Mouse (Mus musculus): Measurements from ENCODE around the gene BC034090. TPM values are rescaled to one million over a fixed set of nuclear protein-coding genes. Genes with fewer than 3 reads are reported as not detected.

The BC034090 gene
- polyA plus RNA-seq, 1 experiment from 2014 or later, result 9.1 TPM

- peak; percentile 74 for ATAC-seq (replicated peaks; ENCODE audit: extremely low read depth, insufficient read depth, low FRiP score)
- Histone ChIP-seq H3K27ac (ENCODE audit: low read length) (peak overlapping the region; percentile 92), H3K36me3 (ENCODE audit: control insufficient read depth, insufficient read depth) (peaks cover 18% of the 10 kb centered on the region), H3K4me3 (ENCODE audit: low read length) (no peak overlapping the region), H3K4me2 (ENCODE audit: low read depth, low read length) (peak overlapping the region; percentile 43; the same call in 1 of the 2 replicates), H3K4me1 (ENCODE audit: control insufficient read depth, insufficient read depth, low read length) (peaks cover 44% of the 10 kb centered on the region), H3K27me3 (ENCODE audit: control insufficient read depth, insufficient read depth, low read length) (no peaks in the 10 kb centered on the region), H3K9me3 (replicated peaks; ENCODE audit: control insufficient read depth, low read length) (no peaks in the 10 kb centered on the region), H3K9ac (ENCODE audit: low read length) (peak overlapping the region; percentile 63)
- WGBS, result 43% methylated on average over 19 of the region's 19 CpGs
Measured at GRCm38 (mm10) chr1:155205822-155206660, 38.2 kb downstream of the BC034090 start.

- no peak for ATAC-seq (replicated peaks; ENCODE audit: extremely low read depth, insufficient read depth, low FRiP score)
- 52% methylated on average over 7 of the region's 7 CpGs for WGBS
- Histone ChIP-seq H3K4me3 (ENCODE audit: low read length) (no peak overlapping the region), H3K27ac (ENCODE audit: low read length) (peak overlapping the region; percentile 92), H3K4me2 (ENCODE audit: low read depth, low read length) (no peak overlapping the region; the same call in 1 of the 2 replicates), H3K4me1 (ENCODE audit: control insufficient read depth, insufficient read depth, low read length) (peaks cover 42% of the 10 kb centered on the region), H3K9ac (ENCODE audit: low read length) (no peak overlapping the region), H3K9me3 (replicated peaks; ENCODE audit: control insufficient read depth, low read length) (no peaks in the 10 kb centered on the region), H3K27me3 (ENCODE audit: control insufficient read depth, insufficient read depth, low read length) (no peaks in the 10 kb centered on the region), H3K36me3 (ENCODE audit: control insufficient read depth, insufficient read depth) (peaks cover 25% of the 10 kb centered on the region)
Measured at GRCm38 (mm10) chr1:155205311-155205710, 38.9 kb downstream of the BC034090 start.

GRCm38 (mm10) chr1:155204560-155205162 is 39.6 kb downstream of the BC034090 start:
- peaks cover 28% of the 10 kb centered on the region for H3K36me3 ChIP-seq (ENCODE audit: control insufficient read depth, insufficient read depth)

GRCm38 (mm10) chr1:155203954-155204353 is 40.3 kb downstream of the BC034090 start:
- peaks cover 28% of the 10 kb centered on the region for H3K36me3 ChIP-seq (ENCODE audit: control insufficient read depth, insufficient read depth)
- H3K27ac ChIP-seq (ENCODE audit: low read length), result no peak overlapping the region
- no peak overlapping the region for H3K9ac ChIP-seq (ENCODE audit: low read length)
- no peak for ATAC-seq (replicated peaks; ENCODE audit: extremely low read depth, insufficient read depth, low FRiP score)
- peaks cover 40% of the 10 kb centered on the region for H3K4me1 ChIP-seq (ENCODE audit: control insufficient read depth, insufficient read depth, low read length)
- 93% methylated on average over 12 of the region's 12 CpGs for WGBS
- H3K9me3 ChIP-seq (replicated peaks; ENCODE audit: control insufficient read depth, low read length), result no peaks in the 10 kb centered on the region
- H3K27me3 ChIP-seq (ENCODE audit: control insufficient read depth, insufficient read depth, low read length), result no peaks in the 10 kb centered on the region
- no peak overlapping the region for H3K4me3 ChIP-seq (ENCODE audit: low read length)
- no peak overlapping the region for H3K4me2 ChIP-seq (ENCODE audit: low read depth, low read length)

More at GRCm38 (mm10) chr1:155204560-155205162, 39.6 kb downstream of the BC034090 start:
- Histone ChIP-seq H3K4me1 (ENCODE audit: control insufficient read depth, insufficient read depth, low read length) (peaks cover 40% of the 10 kb centered on the region), H3K4me3 (ENCODE audit: low read length) (no peak overlapping the region), H3K9me3 (replicated peaks; ENCODE audit: control insufficient read depth, low read length) (no peaks in the 10 kb centered on the region), H3K4me2 (ENCODE audit: low read depth, low read length) (no peak overlapping the region), H3K9ac (ENCODE audit: low read length) (no peak overlapping the region), H3K27ac (ENCODE audit: low read length) (no peak overlapping the region), H3K27me3 (ENCODE audit: control insufficient read depth, insufficient read depth, low read length) (no peaks in the 10 kb centered on the region)
- ATAC-seq (replicated peaks; ENCODE audit: extremely low read depth, insufficient read depth, low FRiP score), result no peak
- 62% methylated on average over 8 of the region's 8 CpGs for WGBS

GRCm38 (mm10) chr1:155203101-155203500 is 41.1 kb downstream of the BC034090 start:
- no peaks in the 10 kb centered on the region for H3K27me3 ChIP-seq (ENCODE audit: control insufficient read depth, insufficient read depth, low read length)
- no peak overlapping the region for H3K4me2 ChIP-seq (ENCODE audit: low read depth, low read length)
- H3K9me3 ChIP-seq (replicated peaks; ENCODE audit: control insufficient read depth, low read length), result no peaks in the 10 kb centered on the region
- H3K36me3 ChIP-seq (ENCODE audit: control insufficient read depth, insufficient read depth), result peaks cover 30% of the 10 kb centered on the region
- H3K4me3 ChIP-seq (ENCODE audit: low read length), result no peak overlapping the region
- WGBS, result 89% methylated on average over 7 of the region's 7 CpGs
- no peak for ATAC-seq (replicated peaks; ENCODE audit: extremely low read depth, insufficient read depth, low FRiP score)
- H3K4me1 ChIP-seq (ENCODE audit: control insufficient read depth, insufficient read depth, low read length), result peaks cover 40% of the 10 kb centered on the region
- no peak overlapping the region for H3K27ac ChIP-seq (ENCODE audit: low read length)
- H3K9ac ChIP-seq (ENCODE audit: low read length), result no peak overlapping the region

- H3K4me3 ChIP-seq (ENCODE audit: low read length), result no peak overlapping the region
- 71% methylated on average over 5 of the region's 5 CpGs for WGBS
- H3K9ac ChIP-seq (ENCODE audit: low read length), result no peak overlapping the region
- H3K4me1 ChIP-seq (ENCODE audit: control insufficient read depth, insufficient read depth, low read length), result peaks cover 40% of the 10 kb centered on the region
- H3K27me3 ChIP-seq (ENCODE audit: control insufficient read depth, insufficient read depth, low read length), result no peaks in the 10 kb centered on the region
- no peaks in the 10 kb centered on the region for H3K9me3 ChIP-seq (replicated peaks; ENCODE audit: control insufficient read depth, low read length)
- no peak overlapping the region for H3K4me2 ChIP-seq (ENCODE audit: low read depth, low read length)
- no peak overlapping the region for H3K27ac ChIP-seq (ENCODE audit: low read length)
- peaks cover 28% of the 10 kb centered on the region for H3K36me3 ChIP-seq (ENCODE audit: control insufficient read depth, insufficient read depth)
- ATAC-seq (replicated peaks; ENCODE audit: extremely low read depth, insufficient read depth, low FRiP score), result no peak
Measured at GRCm38 (mm10) chr1:155202472-155202871, 41.8 kb downstream of the BC034090 start.

- H3K27ac ChIP-seq (ENCODE audit: low read length), result peak overlapping the region; percentile 48
- peaks cover 32% of the 10 kb centered on the region for H3K36me3 ChIP-seq (ENCODE audit: control insufficient read depth, insufficient read depth)
- ATAC-seq (replicated peaks; ENCODE audit: extremely low read depth, insufficient read depth, low FRiP score), result no peak
- 69% methylated on average over 17 of the region's 17 CpGs for WGBS
- H3K4me3 ChIP-seq (ENCODE audit: low read length), result no peak overlapping the region
- peaks cover 40% of the 10 kb centered on the region for H3K4me1 ChIP-seq (ENCODE audit: control insufficient read depth, insufficient read depth, low read length)
- H3K4me2 ChIP-seq (ENCODE audit: low read depth, low read length), result no peak overlapping the region
- no peaks in the 10 kb centered on the region for H3K27me3 ChIP-seq (ENCODE audit: control insufficient read depth, insufficient read depth, low read length)
- 0 out of 2 replicates have a peak overlapping the region, but pooled peaks have one; percentile 20 for H3K9ac ChIP-seq (ENCODE audit: low read length)
- no peaks in the 10 kb centered on the region for H3K9me3 ChIP-seq (replicated peaks; ENCODE audit: control insufficient read depth, low read length)
Measured at GRCm38 (mm10) chr1:155201914-155202313, 42.3 kb downstream of the BC034090 start.

- Histone ChIP-seq H3K9me3 (replicated peaks; ENCODE audit: control insufficient read depth, low read length) (no peaks in the 10 kb centered on the region), H3K36me3 (ENCODE audit: control insufficient read depth, insufficient read depth) (peaks cover 32% of the 10 kb centered on the region), H3K27ac (ENCODE audit: low read length) (peak overlapping the region; percentile 48), H3K4me2 (ENCODE audit: low read depth, low read length) (no peak overlapping the region), H3K9ac (ENCODE audit: low read length) (peak overlapping the region; percentile 20), H3K4me1 (ENCODE audit: control insufficient read depth, insufficient read depth, low read length) (peaks cover 37% of the 10 kb centered on the region), H3K4me3 (ENCODE audit: low read length) (no peak overlapping the region), H3K27me3 (ENCODE audit: control insufficient read depth, insufficient read depth, low read length) (no peaks in the 10 kb centered on the region)
- ATAC-seq (replicated peaks; ENCODE audit: extremely low read depth, insufficient read depth, low FRiP score), result no peak
- 26% methylated on average over 4 of the region's 4 CpGs for WGBS
Measured at GRCm38 (mm10) chr1:155201373-155201879, 42.8 kb downstream of the BC034090 start.

GRCm38 (mm10) chr1:155200967-155201366 is 43.3 kb downstream of the BC034090 start:
- ATAC-seq (replicated peaks; ENCODE audit: extremely low read depth, insufficient read depth, low FRiP score), result no peak
- 47% methylated on average over 2 of the region's 2 CpGs for WGBS
- Histone ChIP-seq H3K4me2 (ENCODE audit: low read depth, low read length) (no peak overlapping the region), H3K4me1 (ENCODE audit: control insufficient read depth, insufficient read depth, low read length) (peaks cover 33% of the 10 kb centered on the region), H3K4me3 (ENCODE audit: low read length) (no peak overlapping the region), H3K9me3 (replicated peaks; ENCODE audit: control insufficient read depth, low read length) (no peaks in the 10 kb centered on the region), H3K9ac (ENCODE audit: low read length) (no peak overlapping the region), H3K36me3 (ENCODE audit: control insufficient read depth, insufficient read depth) (peaks cover 32% of the 10 kb centered on the region), H3K27ac (ENCODE audit: low read length) (no peak overlapping the region; the same call in 1 of the 2 replicates), H3K27me3 (ENCODE audit: control insufficient read depth, insufficient read depth, low read length) (no peaks in the 10 kb centered on the region)

Data from heart, embryonic 16.5 days (tissue).